Mouse (Mus musculus) spleen, adult 18-20 months (tissue): ENCODE results near the gene Kifc3.

ENCODE experiments used
- DNase-seq, 2 experiments: peaks; one replicate each; pipeline ENCODE4 v3.0.0; 2022; ENCODE audit warnings: mixed read lengths in 2 of 2

Kifc3 gene

GRCm38 (mm10) chr8:95058661-95059060 is 144.0 kb downstream of the Kifc3 start:
- DNase-seq, result no peak

GRCm38 (mm10) chr8:95056414-95056813 is 146.2 kb downstream of the Kifc3 start:
- DNase-seq, result no peak

GRCm38 (mm10) chr8:95054927-95055510 is 147.6 kb downstream of the Kifc3 start, which contains the start of gene Drc7:
Gene Drc7 (plus strand): TSS chr8:95055103.
- DNase-seq, result no peak

GRCm38 (mm10) chr8:95054438-95054837 is 148.2 kb downstream of the Kifc3 start:
- no peak for DNase-seq
